Mouse (Mus musculus) liver, embryonic 14.5 days (tissue): ENCODE data around the gene Cwc27.

Experiments used
- CTCF ChIP-seq: IDR thresholded peaks from 2 replicates; pipeline ENCODE4 v1.5.1; 2016; ENCODE audit warnings: antibody characterized with exemption, low read depth, control low read depth
- EP300 ChIP-seq: IDR thresholded peaks from 2 replicates; pipeline ENCODE4 v1.6.1; 2016; ENCODE audit warnings: antibody characterized with exemption, low read depth

DNA sequence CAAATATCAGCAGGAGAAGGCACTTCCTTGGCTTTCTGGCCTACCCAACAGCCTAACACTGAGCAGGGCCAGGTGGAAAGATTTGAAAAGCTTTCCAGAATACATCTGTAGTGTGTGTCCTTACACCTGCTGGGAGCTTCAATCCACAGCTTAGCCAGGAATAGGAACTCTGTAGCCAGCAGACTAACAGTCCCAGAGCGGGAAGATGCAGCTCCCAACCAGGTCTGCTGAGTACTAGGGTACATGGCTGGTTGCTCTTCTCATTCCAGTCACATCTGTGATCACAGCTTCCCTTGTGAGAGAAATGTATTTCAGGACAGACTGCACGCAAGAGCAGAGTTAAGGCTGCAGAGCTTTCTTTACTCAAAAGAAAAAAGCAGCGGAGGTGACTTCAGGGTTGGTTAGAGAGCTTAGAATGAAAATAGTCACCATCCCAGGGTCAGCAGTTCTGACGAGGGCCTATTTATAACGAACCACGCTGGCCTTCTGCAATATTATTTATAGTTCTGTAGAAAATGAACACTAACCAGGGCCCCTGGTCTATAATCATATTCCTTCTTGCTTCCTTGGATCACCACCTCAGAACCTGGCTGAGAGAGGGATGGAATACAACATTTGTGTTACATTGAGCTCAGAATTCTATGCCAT, 171.0 kb downstream of the Cwc27 start:
- TF ChIP-seq EP300 = no peak
- TF ChIP-seq CTCF = no peak
